Mouse (Mus musculus) midbrain, embryonic 15.5 days (tissue): Measurements from ENCODE around the gene Wwox. TPM values are rescaled to one million over a fixed set of nuclear protein-coding genes. Genes with fewer than 3 reads are reported as not detected.

ENCODE experiments used
- ATAC-seq: fragments of 200-750 bp; cut with Nextera tagmentation; replicated peaks from 2 replicates; pipeline ENCODE4 v1.8.0; 2017; ENCODE audit warnings: moderate TSS enrichment
- H3K27ac ChIP-seq: fragments of 300-500 bp; sonication (generic); 2 replicates; pipeline ENCODE4 v1.5.1; 2015; ENCODE audit warnings: mild to moderate bottlenecking, inconsistent platforms
- H3K27me3 ChIP-seq: fragments of 300-500 bp; sonication (generic); replicated peaks from 2 replicates; pipeline ENCODE4 v1.6.1; 2015; ENCODE audit warnings: inconsistent platforms
- H3K36me3 ChIP-seq: fragments of 300-500 bp; sonication (generic); replicated peaks from 2 replicates; pipeline ENCODE4 v1.6.1; 2015; ENCODE audit warnings: inconsistent platforms
- H3K4me1 ChIP-seq: fragments of 300-500 bp; sonication (generic); 2 replicates; pipeline ENCODE4 v1.6.1; 2015; ENCODE audit warnings: inconsistent platforms
- H3K4me2 ChIP-seq: fragments of 300-500 bp; sonication (generic); 2 replicates; pipeline ENCODE4 v1.6.1; 2015; ENCODE audit warnings: inconsistent platforms, mild to moderate bottlenecking, moderate library complexity
- H3K4me3 ChIP-seq: fragments of 300-500 bp; sonication (generic); 2 replicates; pipeline ENCODE4 v1.5.1; 2015; ENCODE audit warnings: mild to moderate bottlenecking, inconsistent platforms
- H3K9ac ChIP-seq: fragments of 300-500 bp; sonication (generic); 2 replicates; pipeline ENCODE4 v1.6.1; 2015; ENCODE audit warnings: mild to moderate bottlenecking, inconsistent platforms
- H3K9me3 ChIP-seq: fragments of 300-500 bp; sonication (generic); 2 replicates; pipeline ENCODE4 v1.6.1; 2016; ENCODE audit warnings: inconsistent platforms
- WGBS: fragments of 180-500 bp; shearing (Covaris S2); methylation state at CpG from one replicate; pipeline ENCODE4 v1.1.7; 2015; ENCODE audit warnings: mixed read lengths; 5-methylcytosine and 5-hydroxymethylcytosine counted together
- polyA plus RNA-seq: library from polyadenylated mRNA; unstranded; fragments of >200 nt; fragmentation: Nextera tagmentation; extraction: Ambion mirVana; gene quantifications from 2 replicates; pipeline ENCODE4 v1.2.1, GENCODE M21; 2015

The Wwox gene
- polyA plus RNA-seq, 1 experiment from 2014 or later = 13.2 TPM

GRCm38 (mm10) chr8:115114498-115114897, 675.0 kb downstream of the Wwox start:
- H3K9me3 ChIP-seq = no peaks in the 10 kb centered on the region
- H3K36me3 ChIP-seq = no peaks in the 10 kb centered on the region
- no peaks in the 10 kb centered on the region for H3K27me3 ChIP-seq
- no peak overlapping the region for H3K4me2 ChIP-seq
- WGBS = 39% methylated on average over 6 of the region's 6 CpGs
- H3K4me3 ChIP-seq = no peak overlapping the region
- H3K4me1 ChIP-seq = no peaks in the 10 kb centered on the region
- no peak overlapping the region for H3K9ac ChIP-seq
- ATAC-seq = no peak
- no peak overlapping the region for H3K27ac ChIP-seq

GRCm38 (mm10) chr8:115126081-115126480, 686.6 kb downstream of the Wwox start:
- Histone ChIP-seq H3K4me1 (no peaks in the 10 kb centered on the region), H3K4me2 (no peak overlapping the region), H3K36me3 (no peaks in the 10 kb centered on the region), H3K4me3 (no peak overlapping the region), H3K9me3 (no peaks in the 10 kb centered on the region), H3K9ac (no peak overlapping the region), H3K27me3 (no peaks in the 10 kb centered on the region), H3K27ac (no peak overlapping the region)
- no peak for ATAC-seq
- 40% methylated on average over 7 of the region's 7 CpGs for WGBS

- Histone ChIP-seq H3K9ac (no peak overlapping the region), H3K4me2 (no peak overlapping the region), H3K4me3 (no peak overlapping the region), H3K27me3 (0 out of 2 replicates have a peak, but pooled peaks cover under 1% of the 10 kb centered on the region), H3K36me3 (no peaks in the 10 kb centered on the region), H3K27ac (no peak overlapping the region), H3K9me3 (no peaks in the 10 kb centered on the region), H3K4me1 (no peaks in the 10 kb centered on the region)
- WGBS = 93% methylated on average over 5 of the region's 5 CpGs
- ATAC-seq = no peak
Measured at GRCm38 (mm10) chr8:115126674-115127073, 687.2 kb downstream of the Wwox start.

- Histone ChIP-seq H3K27me3 (0 out of 2 replicates have a peak, but pooled peaks cover 8% of the 10 kb centered on the region), H3K4me1 (peaks cover 9% of the 10 kb centered on the region; the same call in 1 of the 2 replicates), H3K4me3 (no peak overlapping the region), H3K9me3 (no peaks in the 10 kb centered on the region), H3K36me3 (no peaks in the 10 kb centered on the region), H3K9ac (no peak overlapping the region), H3K27ac (no peak overlapping the region), H3K4me2 (no peak overlapping the region)
- 93% methylated on average over 4 of the region's 4 CpGs for WGBS
- ATAC-seq = no peak
Measured at GRCm38 (mm10) chr8:115129307-115129706, 689.9 kb downstream of the Wwox start.

- Histone ChIP-seq H3K27me3 (0 out of 2 replicates have a peak, but pooled peaks cover 8% of the 10 kb centered on the region), H3K36me3 (no peaks in the 10 kb centered on the region), H3K27ac (no peak overlapping the region), H3K9me3 (no peaks in the 10 kb centered on the region), H3K4me2 (no peak overlapping the region), H3K4me1 (peaks cover 9% of the 10 kb centered on the region; the same call in 1 of the 2 replicates), H3K9ac (no peak overlapping the region), H3K4me3 (no peak overlapping the region)
- no peak for ATAC-seq
- WGBS = 65% methylated on average over 17 of the region's 17 CpGs
Measured at GRCm38 (mm10) chr8:115133119-115133518, 693.7 kb downstream of the Wwox start.

- no peak overlapping the region for H3K27ac ChIP-seq
- H3K9me3 ChIP-seq = no peaks in the 10 kb centered on the region
- WGBS = 15% methylated on average over 7 of the region's 7 CpGs
- no peaks in the 10 kb centered on the region for H3K36me3 ChIP-seq
- no peak overlapping the region for H3K9ac ChIP-seq
- H3K4me1 ChIP-seq = peaks cover 9% of the 10 kb centered on the region; the same call in 1 of the 2 replicates
- H3K4me2 ChIP-seq = no peak overlapping the region
- no peak for ATAC-seq
- H3K4me3 ChIP-seq = no peak overlapping the region
- peaks cover 8% of the 10 kb centered on the region; the same call in 1 of the 2 replicates for H3K27me3 ChIP-seq
Measured at GRCm38 (mm10) chr8:115133711-115134218, 694.3 kb downstream of the Wwox start.

- H3K27ac ChIP-seq = no peak overlapping the region
- 87% methylated on average over 10 of the region's 10 CpGs for WGBS
- no peak overlapping the region for H3K9ac ChIP-seq
Measured at GRCm38 (mm10) chr8:115136888-115137287, 697.4 kb downstream of the Wwox start.

GRCm38 (mm10) chr8:115141614-115142013, 702.2 kb downstream of the Wwox start:
- H3K4me2 ChIP-seq = no peak overlapping the region
- ATAC-seq = no peak

More at GRCm38 (mm10) chr8:115136888-115137287, 697.4 kb downstream of the Wwox start:
- H3K4me3 ChIP-seq = no peak overlapping the region
- H3K4me2 ChIP-seq = no peak overlapping the region
- H3K9me3 ChIP-seq = no peaks in the 10 kb centered on the region
- ATAC-seq = no peak
- peaks cover 5% of the 10 kb centered on the region; the same call in 1 of the 2 replicates for H3K27me3 ChIP-seq
- H3K36me3 ChIP-seq = no peaks in the 10 kb centered on the region
- H3K4me1 ChIP-seq = peaks cover 18% of the 10 kb centered on the region

GRCm38 (mm10) chr8:115143530-115144320, 704.3 kb downstream of the Wwox start:
- 27% methylated on average over 9 of the region's 9 CpGs for WGBS
- Histone ChIP-seq H3K4me1 (peaks cover 13% of the 10 kb centered on the region), H3K4me2 (no peak overlapping the region), H3K27ac (no peak overlapping the region), H3K9me3 (no peaks in the 10 kb centered on the region), H3K27me3 (peaks cover 7% of the 10 kb centered on the region; the same call in 1 of the 2 replicates), H3K9ac (no peak overlapping the region), H3K36me3 (no peaks in the 10 kb centered on the region), H3K4me3 (no peak overlapping the region)
- ATAC-seq = no peak

More at GRCm38 (mm10) chr8:115141614-115142013, 702.2 kb downstream of the Wwox start:
- H3K4me3 ChIP-seq = no peak overlapping the region
- H3K27ac ChIP-seq = 0 out of 2 replicates have a peak overlapping the region, but pooled peaks have one; percentile 7
- 24% methylated on average over 8 of the region's 8 CpGs for WGBS
- H3K9ac ChIP-seq = no peak overlapping the region
- H3K4me1 ChIP-seq = peaks cover 13% of the 10 kb centered on the region
- peaks cover 7% of the 10 kb centered on the region; the same call in 1 of the 2 replicates for H3K27me3 ChIP-seq
- H3K36me3 ChIP-seq = no peaks in the 10 kb centered on the region
- H3K9me3 ChIP-seq = no peaks in the 10 kb centered on the region

- WGBS = 30% methylated on average over 9 of the region's 9 CpGs
- H3K27me3 ChIP-seq = 0 out of 2 replicates have a peak, but pooled peaks cover 9% of the 10 kb centered on the region
- ATAC-seq = no peak
Measured at GRCm38 (mm10) chr8:115147006-115147405, 707.6 kb downstream of the Wwox start.

GRCm38 (mm10) chr8:115150446-115151109, 711.1 kb downstream of the Wwox start:
- Histone ChIP-seq H3K4me3 (no peak overlapping the region), H3K36me3 (no peaks in the 10 kb centered on the region), H3K27me3 (0 out of 2 replicates have a peak, but pooled peaks cover 9% of the 10 kb centered on the region), H3K4me2 (no peak overlapping the region), H3K9me3 (no peaks in the 10 kb centered on the region), H3K9ac (no peak overlapping the region), H3K27ac (0 out of 2 replicates have a peak overlapping the region, but pooled peaks have one; percentile 6), H3K4me1 (peaks cover 25% of the 10 kb centered on the region)
- ATAC-seq = no peak
- 51% methylated on average over 24 of the region's 24 CpGs for WGBS

More at GRCm38 (mm10) chr8:115147006-115147405, 707.6 kb downstream of the Wwox start:
- Histone ChIP-seq H3K36me3 (no peaks in the 10 kb centered on the region), H3K9me3 (no peaks in the 10 kb centered on the region), H3K4me1 (peaks cover 21% of the 10 kb centered on the region), H3K4me2 (no peak overlapping the region), H3K9ac (no peak overlapping the region), H3K4me3 (no peak overlapping the region), H3K27ac (no peak overlapping the region)

GRCm38 (mm10) chr8:115151416-115151815, 712.0 kb downstream of the Wwox start:
- no peak overlapping the region for H3K4me2 ChIP-seq
- no peak overlapping the region for H3K9ac ChIP-seq
- H3K9me3 ChIP-seq = no peaks in the 10 kb centered on the region
- H3K4me1 ChIP-seq = peaks cover 25% of the 10 kb centered on the region
- no peaks in the 10 kb centered on the region for H3K36me3 ChIP-seq
- WGBS = 13% methylated on average over 6 of the region's 6 CpGs
- H3K4me3 ChIP-seq = no peak overlapping the region
- H3K27me3 ChIP-seq = peaks cover 4% of the 10 kb centered on the region; the same call in 1 of the 2 replicates
- H3K27ac ChIP-seq = no peak overlapping the region
- no peak for ATAC-seq
